Mouse (Mus musculus): ENCODE data around the gene Slc5a11. TPM values are rescaled to one million over a fixed set of nuclear protein-coding genes. Genes with fewer than 3 reads are reported as not detected.

Slc5a11 gene
- 0.32 and 15.2 TPM in 2 replicates for polyA plus RNA-seq (2012; rRNA removed; ENCODE audit: low replicate concordance)

DNA sequence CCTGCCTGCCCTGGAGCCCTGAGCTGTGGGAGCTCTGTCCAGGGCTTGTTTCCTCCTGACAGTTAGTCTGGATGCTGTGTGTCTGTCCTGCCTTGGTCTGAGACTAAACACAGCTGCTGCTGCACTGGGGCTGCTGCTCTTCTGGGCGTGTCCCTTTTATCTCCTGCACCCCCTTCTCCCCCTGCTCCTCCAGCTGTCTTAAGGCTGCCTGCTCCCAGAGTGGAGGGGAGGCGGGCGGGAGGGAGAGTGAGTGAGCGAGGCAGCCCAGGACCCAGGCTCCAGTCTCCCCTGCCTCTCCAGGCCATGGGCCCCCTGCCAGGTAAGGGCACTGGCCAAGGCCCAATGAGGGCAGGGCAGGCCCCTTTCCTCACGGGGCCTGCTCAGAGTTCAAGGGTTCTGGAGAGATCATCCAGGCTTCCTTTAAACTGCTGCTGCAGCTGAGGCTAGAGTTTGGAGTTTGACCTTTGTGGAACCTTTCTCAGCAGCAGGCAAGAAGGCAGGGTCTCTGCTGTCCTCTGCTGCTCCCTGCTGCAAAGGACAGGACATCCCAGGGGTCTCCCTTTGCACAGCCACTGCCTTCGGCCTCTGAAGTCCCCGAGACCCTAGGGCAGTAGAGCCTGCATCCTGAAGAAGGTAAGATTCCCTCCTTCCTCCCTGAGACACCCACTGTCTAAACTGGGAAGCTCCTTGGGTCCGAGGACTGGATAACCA, at the start of gene Slc5a11:
Gene Slc5a11 (plus strand): TSS at position 416 of the 711 bp plus-strand sequence.

Other genes with a start within 250 kb of the Slc5a11 start
- gene Rbbp6, start 249.1 kb upstream of the Slc5a11 start, polyA plus RNA-seq (2012; rRNA removed; ENCODE audit: low replicate concordance) = 8.5 and 16.8 TPM in 2 replicates
- gene Tnrc6a, start 90.9 kb upstream of the Slc5a11 start, polyA plus RNA-seq (2012; rRNA removed; ENCODE audit: low replicate concordance) = 37.0 and 60.1 TPM in 2 replicates
- 28.3 and 48.2 TPM in 2 replicates for gene Lcmt1, start 155.0 kb downstream of the Slc5a11 start, polyA plus RNA-seq (2012; rRNA removed; ENCODE audit: low replicate concordance)
- 30.8 and 37.8 TPM in 2 replicates for gene Arhgap17, start 155.1 kb downstream of the Slc5a11 start, polyA plus RNA-seq (2012; rRNA removed; ENCODE audit: low replicate concordance)
- 5.5 TPM in 1 of 2 replicates, not detected in the other for gene Aqp8, start 247.5 kb downstream of the Slc5a11 start, polyA plus RNA-seq (2012; rRNA removed; ENCODE audit: low replicate concordance)